ENCODE assay signal across 8 mouse cellular contexts in the genomic region with DNA sequence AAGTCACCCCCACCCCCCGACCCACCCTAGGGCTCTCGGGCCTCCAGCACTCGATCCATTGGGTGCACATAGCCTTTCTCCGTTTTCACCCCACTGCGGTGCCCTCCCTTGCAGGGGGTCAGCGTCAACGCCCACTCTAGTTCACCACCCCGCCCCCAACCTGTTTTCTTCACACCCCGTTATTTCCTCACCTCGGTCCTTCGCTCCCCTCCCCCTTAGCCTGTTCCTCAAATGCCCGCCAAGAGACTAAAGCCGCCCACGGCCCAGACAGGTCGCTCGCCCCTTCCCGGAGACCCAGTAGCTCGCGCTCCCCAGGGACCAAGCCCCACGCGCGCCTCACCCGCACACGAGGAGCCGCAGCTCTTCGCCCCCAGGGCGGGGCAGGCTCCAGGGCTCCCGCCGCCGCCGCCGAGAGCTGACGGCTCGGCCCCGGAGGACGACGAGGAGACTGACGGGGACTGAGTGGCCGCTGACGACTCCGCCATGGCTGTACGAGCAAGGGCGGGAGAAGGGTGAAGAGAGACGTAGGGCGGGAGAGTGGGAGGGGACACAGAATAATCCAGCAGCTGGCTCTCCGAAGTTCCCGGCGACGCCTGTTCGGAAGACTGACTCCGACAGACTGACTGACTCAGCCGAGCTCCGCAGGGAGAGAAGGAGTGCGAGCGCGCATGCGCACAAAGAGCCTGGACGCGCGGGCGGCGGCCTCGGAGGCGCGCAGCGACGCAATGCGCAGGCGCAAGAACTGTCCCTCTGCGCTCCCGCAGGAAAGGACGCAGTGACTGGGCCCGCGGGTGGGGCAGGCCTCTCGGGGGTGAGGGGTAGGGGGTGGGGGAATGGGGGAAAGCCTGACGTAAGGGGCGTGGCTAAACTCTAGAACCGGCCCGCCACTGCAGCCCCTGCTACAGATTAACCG. TPM values are rescaled to one million over a fixed set of nuclear protein-coding genes. Genes with fewer than 3 reads are reported as not detected.
DNase-seq lines count a peak whose midpoint lies in the region; ATAC-seq and TF ChIP-seq lines count a peak whose summit lies in the region.

A gene (minus strand): TSS at position 683 of the 913 bp plus-strand sequence.

- no peaks in the 10 kb centered on the region for H3K27me3 ChIP-seq in G1E (ENCODE audit: insufficient read depth, low read length)
- no peaks in the 10 kb centered on the region for H3K27me3 ChIP-seq in forebrain, postnatal 0 days (ENCODE audit: insufficient read depth, low read length)
- H3K27me3 ChIP-seq in lung, embryonic 15.5 days, result no peaks in the 10 kb centered on the region

- peak within 1 kb of the TSS; percentile 78 for H3K4me2 ChIP-seq in forebrain, postnatal 0 days (ENCODE audit: low read depth)
- peak within 1 kb of the TSS; percentile 61 for H3K4me2 ChIP-seq in lung, embryonic 15.5 days

- H3K9me3 ChIP-seq in G1E (replicated peaks), result no peaks in the 10 kb centered on the region
- no peaks in the 10 kb centered on the region for H3K9me3 ChIP-seq in forebrain, postnatal 0 days (ENCODE audit: low read length)
- no peaks in the 10 kb centered on the region for H3K9me3 ChIP-seq in lung, embryonic 15.5 days

- TF ChIP-seq CTCF in G1E (IDR thresholded peaks at IDR 0.05; ENCODE audit: low read depth, low read length), result no peak
- TF ChIP-seq CTCF in forebrain, postnatal 0 days (IDR thresholded peaks at IDR 0.05; ENCODE audit: low read depth), result no peak

- WGBS in forebrain, postnatal 0 days, result under 1% methylated on average over 78 of the region's 80 CpGs
- under 1% methylated on average over 80 of the region's 80 CpGs for WGBS in lung, embryonic 15.5 days

- H3K4me3 ChIP-seq in G1E (ENCODE audit: low read depth, low read length), result peak within 1 kb of the TSS; percentile 85
- H3K4me3 ChIP-seq in forebrain, postnatal 0 days (ENCODE audit: low read depth, low read length), result peak within 1 kb of the TSS; percentile 98
- peak within 1 kb of the TSS; percentile 84 for H3K4me3 ChIP-seq in lung, embryonic 15.5 days

- peak within 1 kb of the TSS; percentile 99 for H3K27ac ChIP-seq in forebrain, postnatal 0 days (ENCODE audit: low read depth, low read length)
- peak within 1 kb of the TSS; percentile 99 for H3K27ac ChIP-seq in lung, embryonic 15.5 days

- peak within 1 kb of the TSS; percentile 99 for H3K9ac ChIP-seq in forebrain, postnatal 0 days
- peak within 1 kb of the TSS; percentile 91 for H3K9ac ChIP-seq in lung, embryonic 15.5 days

- peaks cover 39% of the 10 kb centered on the region for H3K4me1 ChIP-seq in G1E (ENCODE audit: insufficient read depth, low read depth, low read length)
- peaks cover 21% of the 10 kb centered on the region for H3K4me1 ChIP-seq in forebrain, postnatal 0 days (ENCODE audit: insufficient read depth)
- H3K4me1 ChIP-seq in lung, embryonic 15.5 days, result peaks cover 12% of the 10 kb centered on the region

- peak; percentile 67 for DNase-seq in G1E (ENCODE audit: low spot score)
- DNase-seq in cerebellum, adult 18-20 months, result peak; percentile 97 to 99
- DNase-seq in forebrain, postnatal 0 days, result peak; percentile 100
- DNase-seq in heart, postnatal 4 days, result peak; percentile 98
- peak; percentile 96 to 98 for DNase-seq in layer of hippocampus, adult 8-10 months (ENCODE audit: low spot score in 2 of 2)
- DNase-seq in ovary, adult 18-20 months (ENCODE audit: low spot score), result peak; percentile 96
- DNase-seq in thymus, postnatal 0 days (ENCODE audit: low spot score), result peak; percentile 98

- peak; percentile 78 for ATAC-seq in G1E (ENCODE audit: extremely low read depth, insufficient number of reproducible peaks, low FRiP score, poor library complexity, severe bottlenecking)
- peak; percentile 94 for ATAC-seq in forebrain, postnatal 0 days
- peak; percentile 95 for ATAC-seq in lung, embryonic 15.5 days (ENCODE audit: borderline replicate concordance, extremely low read depth, low FRiP score, low TSS enrichment)

- peaks cover 17% of the 10 kb centered on the region for H3K36me3 ChIP-seq in G1E (replicated peaks)
- no peaks in the 10 kb centered on the region for H3K36me3 ChIP-seq in forebrain, postnatal 0 days (ENCODE audit: insufficient read depth)
- no peaks in the 10 kb centered on the region for H3K36me3 ChIP-seq in lung, embryonic 15.5 days

RNA-seq across cellular contexts. Expression of the gene that starts here (rescaled TPM):
- total RNA-seq in G1E (2014; fragmentation: Nextera tagmentation) (189 and 203 TPM in 2 replicates), G1E (2017) (50.5 and 62.7 TPM in 2 replicates)
- polyA plus RNA-seq in G1E (2012), result 27.2 and 33.2 TPM in 2 replicates
- total RNA-seq in forebrain, postnatal 0 days (2014; rRNA removed), result 300 and 363 TPM in 2 replicates
- 533 and 637 TPM in 2 replicates for polyA plus RNA-seq in forebrain, postnatal 0 days (2015; fragmentation: Nextera tagmentation; extraction: Ambion mirVana)
- total RNA-seq in heart, postnatal 4 days (2021), result 100 to 1,000 TPM; 119 TPM
- total RNA-seq in layer of hippocampus, adult 8-10 months (2022), result 100 to 1,000 TPM; 723 to 801 (median 747) TPM
- polyA plus RNA-seq in lung, embryonic 15.5 days (2015; fragmentation: Nextera tagmentation; extraction: Ambion mirVana), result 132 and 138 TPM in 2 replicates
- polyA plus RNA-seq in thymus, postnatal 0 days (2015; fragmentation: Nextera tagmentation; extraction: Ambion mirVana), result 192 and 207 TPM in 2 replicates

Comparison
In these comparisons a context has a peak if more than half of its experiments do, and no peak if none do; other contexts are left out.
1. Peak in every context shown above with its lines: DNase-seq, ATAC-seq, H3K4me3 ChIP-seq and H3K27ac ChIP-seq.